Mouse (Mus musculus) embryonic facial prominence, embryonic 15.5 days (tissue): ENCODE data around the gene 1700016C15Rik. TPM values are rescaled to one million over a fixed set of nuclear protein-coding genes. Genes with fewer than 3 reads are reported as not detected.
A peak's percentile ranks its signal among the peaks of the same experiment; 100 is the strongest.

ENCODE experiments used
- ATAC-seq: fragments of 200-750 bp; cut with Nextera tagmentation; 2 replicates; pipeline ENCODE4 v1.8.0; 2017; ENCODE audit warnings: low read depth, moderate TSS enrichment; ENCODE audit not compliant: insufficient number of reproducible peaks, low FRiP score, low TSS enrichment
- H3K27ac ChIP-seq: fragments of 300-500 bp; sonication (generic); replicated peaks from 2 replicates; pipeline ENCODE4 v1.5.1; 2015; ENCODE audit warnings: mild to moderate bottlenecking, inconsistent platforms
- H3K27me3 ChIP-seq: fragments of 300-500 bp; sonication (generic); 2 replicates; pipeline ENCODE4 v1.6.1; 2015; ENCODE audit warnings: inconsistent platforms
- H3K36me3 ChIP-seq: fragments of 300-500 bp; sonication (generic); 2 replicates; pipeline ENCODE4 v1.6.1; 2015; ENCODE audit warnings: mild to moderate bottlenecking, inconsistent platforms
- H3K4me1 ChIP-seq: fragments of 300-500 bp; sonication (generic); 2 replicates; pipeline ENCODE4 v1.6.1; 2015; ENCODE audit warnings: inconsistent platforms
- H3K4me2 ChIP-seq: fragments of 300-500 bp; sonication (generic); replicated peaks from 2 replicates; pipeline ENCODE4 v1.6.1; 2015; ENCODE audit warnings: mild to moderate bottlenecking, inconsistent platforms
- H3K4me3 ChIP-seq: fragments of 300-500 bp; sonication (generic); replicated peaks from 2 replicates; pipeline ENCODE4 v1.5.1; 2015; ENCODE audit warnings: mild to moderate bottlenecking, inconsistent platforms
- H3K9ac ChIP-seq: fragments of 300-500 bp; sonication (generic); 2 replicates; pipeline ENCODE4 v1.6.1; 2015; ENCODE audit warnings: inconsistent platforms
- H3K9me3 ChIP-seq: fragments of 300-500 bp; sonication (generic); replicated peaks from 2 replicates; pipeline ENCODE4 v1.6.1; 2016; ENCODE audit warnings: inconsistent platforms
- WGBS: fragments of 180-500 bp; shearing (Covaris S2); methylation state at CpG from one replicate; pipeline ENCODE4 v1.1.7; 2015; 5-methylcytosine and 5-hydroxymethylcytosine counted together
- polyA plus RNA-seq: library from polyadenylated mRNA; unstranded; fragments of >200 nt; fragmentation: Nextera tagmentation; extraction: Ambion mirVana; gene quantifications from 2 replicates; pipeline ENCODE4 v1.2.1, GENCODE M21; 2015

1700016C15Rik gene
- polyA plus RNA-seq, 1 experiment from 2014 or later = 1.2 TPM

DNA sequence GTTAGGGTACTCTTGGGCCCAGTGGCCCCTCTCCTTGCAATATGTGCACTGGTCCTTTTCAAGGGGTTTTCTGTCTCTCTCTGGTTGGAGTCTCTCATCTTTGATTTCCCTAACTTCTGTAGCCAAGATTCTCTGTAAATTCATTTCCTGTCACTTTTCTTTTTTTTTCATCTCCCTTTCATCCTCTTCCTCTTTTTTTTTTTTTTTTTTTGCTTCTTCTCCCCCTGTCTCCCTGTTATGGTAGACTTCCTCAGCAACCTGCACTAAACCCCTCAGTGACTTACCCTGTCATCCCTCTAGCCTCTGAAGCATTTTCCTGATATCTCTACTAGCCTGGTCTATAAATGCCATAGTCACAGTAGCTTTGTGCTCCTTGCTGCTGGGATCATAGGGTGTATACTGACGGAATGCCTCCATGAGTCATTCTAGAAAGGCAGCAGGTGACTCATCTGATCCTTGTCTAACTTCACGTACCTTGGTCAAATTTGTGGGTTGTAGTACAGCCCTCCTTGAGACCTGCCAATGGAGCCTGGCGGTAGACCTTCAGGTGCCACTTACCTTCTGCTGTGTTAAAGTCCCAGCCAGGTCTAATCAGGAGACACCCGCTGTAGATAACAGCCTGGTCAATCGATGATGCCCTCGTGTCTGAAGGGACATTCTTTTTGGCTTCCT is 18.4 kb downstream of the 1700016C15Rik start:
- H3K9me3 ChIP-seq = peaks cover 11% of the 10 kb centered on the region; the same call in 1 of the 2 replicates
- ATAC-seq = no peak

DNA sequence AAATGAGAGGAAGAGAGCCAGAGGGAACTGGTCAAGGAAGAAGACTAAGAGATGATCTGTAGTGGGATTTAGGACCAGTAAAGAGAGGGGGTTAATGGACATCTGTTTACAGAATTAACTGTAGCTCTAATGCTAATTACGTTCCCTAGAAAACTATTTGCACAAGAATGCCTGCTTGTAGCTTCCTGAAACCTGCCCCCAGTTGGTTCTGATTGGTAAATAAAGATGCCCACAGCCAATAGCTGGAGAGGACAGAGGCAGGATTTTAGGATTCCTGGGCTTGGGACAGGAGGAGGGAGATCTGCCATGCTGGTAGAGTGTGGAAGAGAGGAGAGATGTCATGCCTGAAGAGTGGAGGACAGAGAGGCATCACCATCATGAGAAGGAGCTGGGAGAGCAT is 23.9 kb downstream of the 1700016C15Rik start:
- no peak overlapping the region for H3K4me3 ChIP-seq
- ATAC-seq = no peak
- WGBS = 38% methylated on average over 1 of the region's 1 CpGs

More for the DNA sequence above, 18.4 kb downstream of the 1700016C15Rik start:
- no peaks in the 10 kb centered on the region for H3K27me3 ChIP-seq
- H3K36me3 ChIP-seq = no peaks in the 10 kb centered on the region
- WGBS = 95% methylated on average over 6 of the region's 6 CpGs
- no peak overlapping the region for H3K4me2 ChIP-seq
- no peaks in the 10 kb centered on the region for H3K4me1 ChIP-seq
- H3K9ac ChIP-seq = no peak overlapping the region
- H3K4me3 ChIP-seq = no peak overlapping the region
- no peak overlapping the region for H3K27ac ChIP-seq

DNA sequence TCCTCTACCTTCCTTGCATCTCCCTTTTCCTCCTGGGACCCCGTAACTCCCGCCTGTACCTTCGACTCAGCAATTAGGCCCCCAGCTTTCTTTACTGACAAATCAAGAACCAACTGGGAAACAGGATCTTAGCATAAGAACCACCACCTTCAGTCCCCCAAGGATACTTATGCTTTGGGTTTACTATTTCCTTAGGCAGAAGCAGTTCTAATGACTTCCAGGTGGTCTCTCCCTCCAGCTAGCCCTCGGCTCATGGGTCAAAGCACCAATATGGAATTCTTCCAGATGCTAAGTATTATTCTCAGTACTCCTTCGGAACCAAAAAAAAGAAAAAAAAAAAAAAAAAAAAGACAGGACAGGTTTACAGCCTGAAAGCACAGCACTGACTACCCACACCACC is 27.6 kb downstream of the 1700016C15Rik start:
- Histone ChIP-seq H3K9me3 (no peaks in the 10 kb centered on the region), H3K36me3 (peaks cover 3% of the 10 kb centered on the region; the same call in 1 of the 2 replicates), H3K4me2 (no peak overlapping the region), H3K9ac (no peak overlapping the region), H3K27ac (no peak overlapping the region), H3K4me1 (no peaks in the 10 kb centered on the region), H3K27me3 (no peaks in the 10 kb centered on the region), H3K4me3 (no peak overlapping the region)
- ATAC-seq = no peak
- WGBS = 41% methylated on average over 5 of the region's 5 CpGs

More for the DNA sequence above, 23.9 kb downstream of the 1700016C15Rik start:
- H3K27me3 ChIP-seq = no peaks in the 10 kb centered on the region
- no peaks in the 10 kb centered on the region for H3K36me3 ChIP-seq
- no peaks in the 10 kb centered on the region for H3K4me1 ChIP-seq
- H3K9ac ChIP-seq = no peak overlapping the region
- no peak overlapping the region for H3K4me2 ChIP-seq
- no peak overlapping the region for H3K27ac ChIP-seq
- peaks cover 11% of the 10 kb centered on the region; the same call in 1 of the 2 replicates for H3K9me3 ChIP-seq

- Histone ChIP-seq H3K9me3 (no peaks in the 10 kb centered on the region), H3K27ac (no peak overlapping the region), H3K9ac (no peak overlapping the region), H3K4me3 (no peak overlapping the region), H3K36me3 (peaks cover 25% of the 10 kb centered on the region), H3K4me1 (no peaks in the 10 kb centered on the region), H3K27me3 (no peaks in the 10 kb centered on the region), H3K4me2 (no peak overlapping the region)
- ATAC-seq = no peak
Observed at GRCm38 (mm10) chr1:177768931-177769330, 39.3 kb downstream of the 1700016C15Rik start.

GRCm38 (mm10) chr1:177777397-177777796 is 47.8 kb downstream of the 1700016C15Rik start:
- H3K27me3 ChIP-seq = no peaks in the 10 kb centered on the region
- no peaks in the 10 kb centered on the region for H3K9me3 ChIP-seq
- no peak overlapping the region for H3K4me3 ChIP-seq
- H3K36me3 ChIP-seq = peaks cover 26% of the 10 kb centered on the region
- H3K4me2 ChIP-seq = no peak overlapping the region
- no peak overlapping the region for H3K9ac ChIP-seq
- no peaks in the 10 kb centered on the region for H3K4me1 ChIP-seq
- 80% methylated on average over 2 of the region's 2 CpGs for WGBS
- no peak overlapping the region for H3K27ac ChIP-seq
- no peak for ATAC-seq

GRCm38 (mm10) chr1:177792835-177793234 is 63.2 kb downstream of the 1700016C15Rik start:
- Histone ChIP-seq H3K36me3 (0 out of 2 replicates have a peak, but pooled peaks cover 5% of the 10 kb centered on the region), H3K9me3 (no peaks in the 10 kb centered on the region), H3K9ac (no peak overlapping the region), H3K4me2 (no peak overlapping the region), H3K27ac (no peak overlapping the region), H3K4me3 (no peak overlapping the region), H3K27me3 (no peaks in the 10 kb centered on the region), H3K4me1 (peaks cover 13% of the 10 kb centered on the region)
- no peak for ATAC-seq
- 72% methylated on average over 3 of the region's 3 CpGs for WGBS

DNA sequence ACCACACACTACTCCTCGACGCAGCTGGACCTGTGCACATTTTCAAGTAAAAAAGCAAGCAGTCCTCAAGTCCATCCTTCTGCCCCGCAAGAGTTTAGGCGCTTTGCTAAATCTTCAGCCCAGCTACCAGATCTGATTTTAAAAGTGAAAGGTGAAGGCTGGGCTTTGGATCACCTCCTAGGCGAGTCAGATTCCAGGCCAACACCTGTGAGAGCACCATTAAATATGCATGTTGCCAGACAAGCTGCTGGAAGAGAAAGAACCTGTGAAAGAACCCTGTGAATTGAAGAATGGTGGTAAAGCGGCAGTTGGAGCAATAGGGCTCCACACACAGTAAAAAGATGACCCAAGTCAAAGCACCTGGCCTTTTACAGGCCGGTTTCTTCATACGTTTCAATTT is 65.3 kb downstream of the 1700016C15Rik start:
- no peak for ATAC-seq
- no peaks in the 10 kb centered on the region for H3K27me3 ChIP-seq
- no peaks in the 10 kb centered on the region for H3K36me3 ChIP-seq
- 9% methylated on average over 8 of the region's 8 CpGs for WGBS
- H3K4me1 ChIP-seq = peaks cover 13% of the 10 kb centered on the region
- H3K4me2 ChIP-seq = peak overlapping the region; percentile 51
- no peaks in the 10 kb centered on the region for H3K9me3 ChIP-seq
- H3K9ac ChIP-seq = 0 out of 2 replicates have a peak overlapping the region, but pooled peaks have one; percentile 82
- H3K27ac ChIP-seq = 0 out of 2 replicates have a peak overlapping the region, but pooled peaks have one; percentile 39
- H3K4me3 ChIP-seq = peak overlapping the region; percentile 95

- Histone ChIP-seq H3K9me3 (no peaks in the 10 kb centered on the region), H3K9ac (peak overlapping the region; percentile 82), H3K27me3 (no peaks in the 10 kb centered on the region), H3K4me3 (peak overlapping the region; percentile 95), H3K36me3 (no peaks in the 10 kb centered on the region), H3K27ac (peak overlapping the region; percentile 97), H3K4me2 (peak overlapping the region; percentile 51), H3K4me1 (peaks cover 13% of the 10 kb centered on the region)
- under 1% methylated on average over 41 of the region's 41 CpGs for WGBS
- ATAC-seq = peak; percentile 9; the same call in 1 of the 2 replicates
Observed at GRCm38 (mm10) chr1:177795421-177796192, 66.0 kb downstream of the 1700016C15Rik start.

- under 1% methylated on average over 64 of the region's 64 CpGs for WGBS
- peak; percentile 100 for ATAC-seq
- H3K9ac ChIP-seq = peak within 1 kb of the TSS; percentile 82
Observed at GRCm38 (mm10) chr1:177796193-177796939, 66.8 kb downstream of the 1700016C15Rik start, which contains the start of gene Adss. Gene Adss, minus strand, starts transcription at chr1:177796511.

GRCm38 (mm10) chr1:177797151-177797755 is 67.6 kb downstream of the 1700016C15Rik start:
- Histone ChIP-seq H3K9ac (no peak overlapping the region), H3K4me2 (no peak overlapping the region), H3K4me1 (peaks cover 13% of the 10 kb centered on the region), H3K27ac (no peak overlapping the region), H3K36me3 (no peaks in the 10 kb centered on the region), H3K4me3 (no peak overlapping the region; the same call in 1 of the 2 replicates), H3K9me3 (no peaks in the 10 kb centered on the region), H3K27me3 (no peaks in the 10 kb centered on the region)
- 67% methylated on average over 8 of the region's 8 CpGs for WGBS
- no peak for ATAC-seq

More at GRCm38 (mm10) chr1:177796193-177796939, 66.8 kb downstream of the 1700016C15Rik start, which contains the start of gene Adss:
- Histone ChIP-seq H3K27ac (peak within 1 kb of the TSS; percentile 97), H3K9me3 (no peaks in the 10 kb centered on the region), H3K4me3 (peak within 1 kb of the TSS; percentile 95), H3K4me1 (peaks cover 13% of the 10 kb centered on the region), H3K27me3 (no peaks in the 10 kb centered on the region), H3K36me3 (no peaks in the 10 kb centered on the region), H3K4me2 (peak within 1 kb of the TSS; percentile 51)
